Mouse (Mus musculus): ENCODE measurements around the gene Wdhd1. TPM values are rescaled to one million over a fixed set of nuclear protein-coding genes. Genes with fewer than 3 reads are reported as not detected.
A peak's percentile ranks its signal among the peaks of the same experiment; 100 is the strongest.
"Not testable (repeated sequence)": the region's sequence is repeated elsewhere in the genome, so short reads cannot be mapped to it uniquely, and the experiment has no call there.

The Wdhd1 gene
- polyA plus RNA-seq (2015; fragmentation: Nextera tagmentation; extraction: Ambion mirVana), result 21.8 and 23.1 TPM in 2 replicates

GRCm38 (mm10) chr14:47276637-47277393 lies at the start of gene Wdhd1, which contains the start of gene Socs4:
Wdhd1 (minus strand) TSS chr14:47276857.
Socs4 (plus strand) TSS chr14:47276931.
- no peaks in the 10 kb centered on the region for H3K9me3 ChIP-seq (replicated peaks)
- WGBS, result under 1% methylated on average over 77 of the region's 77 CpGs

GRCm38 (mm10) chr14:47325965-47326761 lies 49.5 kb upstream of the Wdhd1 start:
- no peaks in the 10 kb centered on the region for H3K27me3 ChIP-seq
- WGBS, result 81% methylated on average over 9 of the region's 9 CpGs
- no peaks in the 10 kb centered on the region for H3K4me1 ChIP-seq
- H3K4me3 ChIP-seq (replicated peaks), result no peak overlapping the region
- no peak overlapping the region for H3K27ac ChIP-seq (replicated peaks)
- no peaks in the 10 kb centered on the region for H3K9me3 ChIP-seq (replicated peaks)
- no peak overlapping the region for H3K4me2 ChIP-seq (replicated peaks)
- no peak overlapping the region for H3K9ac ChIP-seq
- H3K36me3 ChIP-seq, result peaks cover 24% of the 10 kb centered on the region
- no peak for ATAC-seq (ENCODE audit: insufficient number of reproducible peaks, low FRiP score, low TSS enrichment, low read depth)

More at GRCm38 (mm10) chr14:47276637-47277393, at the start of gene Wdhd1, which contains the start of gene Socs4:
- H3K36me3 ChIP-seq, result 0 out of 2 replicates have a peak, but pooled peaks cover 2% of the 10 kb centered on the region
- H3K27ac ChIP-seq (replicated peaks), result peak within 1 kb of the TSS; percentile 94
- peak within 1 kb of the TSS; percentile 88 for H3K9ac ChIP-seq
- peak; percentile 97 for ATAC-seq (ENCODE audit: insufficient number of reproducible peaks, low FRiP score, low TSS enrichment, low read depth)
- no peaks in the 10 kb centered on the region for H3K27me3 ChIP-seq
- peaks cover 9% of the 10 kb centered on the region for H3K4me1 ChIP-seq
- peak within 1 kb of the TSS; percentile 78 for H3K4me2 ChIP-seq (replicated peaks)
- H3K4me3 ChIP-seq (replicated peaks), result peak within 1 kb of the TSS; percentile 90

- not testable (repeated sequence) for H3K4me3 ChIP-seq (replicated peaks); H3K4me2 ChIP-seq (replicated peaks); H3K4me1 ChIP-seq; H3K27me3 ChIP-seq; H3K9me3 ChIP-seq (replicated peaks); H3K27ac ChIP-seq (replicated peaks); ATAC-seq (ENCODE audit: insufficient number of reproducible peaks, low FRiP score, low TSS enrichment, low read depth); H3K9ac ChIP-seq
- WGBS, result 93% methylated on average over 7 of the region's 8 CpGs
- H3K36me3 ChIP-seq, result peaks cover 45% of the 10 kb centered on the region
These were observed 44.9 kb upstream of the Wdhd1 start for GRCm38 (mm10) chr14:47321581-47321980.

- Histone ChIP-seq H3K27me3 (no peaks in the 10 kb centered on the region), H3K9me3 (replicated peaks) (no peaks in the 10 kb centered on the region), H3K27ac (replicated peaks) (no peak overlapping the region), H3K36me3 (peaks cover 50% of the 10 kb centered on the region), H3K4me1 (no peaks in the 10 kb centered on the region), H3K4me2 (replicated peaks) (no peak overlapping the region), H3K9ac (no peak overlapping the region), H3K4me3 (replicated peaks) (no peak overlapping the region)
- ATAC-seq (ENCODE audit: insufficient number of reproducible peaks, low FRiP score, low TSS enrichment, low read depth), result no peak
- 81% methylated on average over 5 of the region's 5 CpGs for WGBS
These were observed 42.7 kb upstream of the Wdhd1 start for GRCm38 (mm10) chr14:47319362-47319761.

- H3K9me3 ChIP-seq (replicated peaks), result no peaks in the 10 kb centered on the region
- H3K27ac ChIP-seq (replicated peaks), result no peak overlapping the region
- no peak overlapping the region for H3K4me3 ChIP-seq (replicated peaks)
- no peak for ATAC-seq (ENCODE audit: insufficient number of reproducible peaks, low FRiP score, low TSS enrichment, low read depth)
- H3K36me3 ChIP-seq, result peaks cover 54% of the 10 kb centered on the region
- H3K4me2 ChIP-seq (replicated peaks), result no peak overlapping the region
- no peak overlapping the region for H3K9ac ChIP-seq
- no peaks in the 10 kb centered on the region for H3K4me1 ChIP-seq
- WGBS, result 91% methylated on average over 18 of the region's 18 CpGs
- no peaks in the 10 kb centered on the region for H3K27me3 ChIP-seq
These were observed 33.9 kb upstream of the Wdhd1 start for GRCm38 (mm10) chr14:47310342-47311181.

- Histone ChIP-seq H3K4me1 (no peaks in the 10 kb centered on the region), H3K9ac (no peak overlapping the region), H3K27ac (replicated peaks) (no peak overlapping the region), H3K27me3 (no peaks in the 10 kb centered on the region), H3K4me3 (replicated peaks) (no peak overlapping the region), H3K9me3 (replicated peaks) (no peaks in the 10 kb centered on the region), H3K4me2 (replicated peaks) (no peak overlapping the region), H3K36me3 (peaks cover 43% of the 10 kb centered on the region)
- no peak for ATAC-seq (ENCODE audit: insufficient number of reproducible peaks, low FRiP score, low TSS enrichment, low read depth)
- 88% methylated on average over 1 of the region's 1 CpGs for WGBS
These were observed 32.4 kb upstream of the Wdhd1 start for GRCm38 (mm10) chr14:47309061-47309460.

- peaks cover 34% of the 10 kb centered on the region for H3K36me3 ChIP-seq
- 86% methylated on average over 3 of the region's 3 CpGs for WGBS
- H3K9ac ChIP-seq, result no peak overlapping the region
- ATAC-seq (ENCODE audit: insufficient number of reproducible peaks, low FRiP score, low TSS enrichment, low read depth), result no peak
- H3K4me2 ChIP-seq (replicated peaks), result no peak overlapping the region
- no peaks in the 10 kb centered on the region for H3K27me3 ChIP-seq
- H3K4me3 ChIP-seq (replicated peaks), result no peak overlapping the region
- peaks cover 3% of the 10 kb centered on the region; the same call in 1 of the 2 replicates for H3K4me1 ChIP-seq
- no peak overlapping the region for H3K27ac ChIP-seq (replicated peaks)
- no peaks in the 10 kb centered on the region for H3K9me3 ChIP-seq (replicated peaks)
These were observed 31.0 kb upstream of the Wdhd1 start for GRCm38 (mm10) chr14:47307669-47308068.

- H3K4me1 ChIP-seq, result peaks cover 4% of the 10 kb centered on the region; the same call in 1 of the 2 replicates
- H3K4me2 ChIP-seq (replicated peaks), result no peak overlapping the region
- H3K4me3 ChIP-seq (replicated peaks), result no peak overlapping the region
- WGBS, result 69% methylated on average over 4 of the region's 4 CpGs
- no peak overlapping the region for H3K9ac ChIP-seq
- peaks cover 20% of the 10 kb centered on the region for H3K36me3 ChIP-seq
- no peak for ATAC-seq (ENCODE audit: insufficient number of reproducible peaks, low FRiP score, low TSS enrichment, low read depth)
- H3K9me3 ChIP-seq (replicated peaks), result no peaks in the 10 kb centered on the region
- H3K27me3 ChIP-seq, result no peaks in the 10 kb centered on the region
- H3K27ac ChIP-seq (replicated peaks), result no peak overlapping the region
These were observed 29.3 kb upstream of the Wdhd1 start for GRCm38 (mm10) chr14:47305933-47306332.

GRCm38 (mm10) chr14:47304814-47305405 lies 28.3 kb upstream of the Wdhd1 start:
- no peak overlapping the region for H3K4me3 ChIP-seq (replicated peaks)

GRCm38 (mm10) chr14:47302885-47303680 lies 26.4 kb upstream of the Wdhd1 start:
- no peak overlapping the region for H3K9ac ChIP-seq
- no peaks in the 10 kb centered on the region for H3K27me3 ChIP-seq
- H3K4me2 ChIP-seq (replicated peaks), result no peak overlapping the region
- no peaks in the 10 kb centered on the region for H3K9me3 ChIP-seq (replicated peaks)
- H3K4me3 ChIP-seq (replicated peaks), result no peak overlapping the region
- peaks cover 5% of the 10 kb centered on the region; the same call in 1 of the 2 replicates for H3K36me3 ChIP-seq
- 77% methylated on average over 14 of the region's 14 CpGs for WGBS
- no peak overlapping the region for H3K27ac ChIP-seq (replicated peaks)
- ATAC-seq (ENCODE audit: insufficient number of reproducible peaks, low FRiP score, low TSS enrichment, low read depth), result no peak
- H3K4me1 ChIP-seq, result peaks cover 17% of the 10 kb centered on the region; the same call in 1 of the 2 replicates

More at GRCm38 (mm10) chr14:47304814-47305405, 28.3 kb upstream of the Wdhd1 start:
- no peak for ATAC-seq (ENCODE audit: insufficient number of reproducible peaks, low FRiP score, low TSS enrichment, low read depth)
- Histone ChIP-seq H3K9ac (no peak overlapping the region), H3K4me2 (replicated peaks) (no peak overlapping the region), H3K27me3 (no peaks in the 10 kb centered on the region), H3K27ac (replicated peaks) (no peak overlapping the region), H3K36me3 (peaks cover 10% of the 10 kb centered on the region), H3K9me3 (replicated peaks) (no peaks in the 10 kb centered on the region), H3K4me1 (peaks cover 8% of the 10 kb centered on the region; the same call in 1 of the 2 replicates)
- 90% methylated on average over 6 of the region's 6 CpGs for WGBS

Data from embryonic facial prominence, embryonic 15.5 days (tissue).